Mouse (Mus musculus) midbrain, embryonic 11.5 days (tissue): ENCODE measurements around the gene Sec14l1. TPM values are rescaled to one million over a fixed set of nuclear protein-coding genes. Genes with fewer than 3 reads are reported as not detected.
A peak's percentile ranks its signal among the peaks of the same experiment; 100 is the strongest.

Experiments
- ATAC-seq: fragments of 200-750 bp; cut with Nextera tagmentation; 2 replicates; pipeline ENCODE4 v1.8.0; 2017; ENCODE audit warnings: moderate TSS enrichment, moderate library complexity; ENCODE audit not compliant: low FRiP score
- DNase-seq: peaks from one replicate; pipeline ENCODE4 v3.0.0; 2015; ENCODE audit warnings: low spot score; ENCODE audit errors: missing footprints
- H3K27ac ChIP-seq: fragments of 300-500 bp; sonication (generic); 2 replicates; pipeline ENCODE4 v1.5.1; 2014; ENCODE audit warnings: low read depth, low read length
- H3K27me3 ChIP-seq: fragments of 300-500 bp; sonication (generic); 2 replicates; pipeline ENCODE4 v1.6.1; 2014; ENCODE audit warnings: mild to moderate bottlenecking, low read length, moderate library complexity, mixed read lengths; ENCODE audit not compliant: control insufficient read depth, insufficient read depth
- H3K36me3 ChIP-seq: fragments of 300-500 bp; sonication (generic); 2 replicates; pipeline ENCODE4 v1.6.1; 2014; ENCODE audit warnings: mild to moderate bottlenecking, low read length, moderate library complexity, mixed read lengths; ENCODE audit not compliant: control insufficient read depth, insufficient read depth
- H3K4me1 ChIP-seq: fragments of 300-500 bp; sonication (generic); 2 replicates; pipeline ENCODE4 v1.6.1; 2014; ENCODE audit warnings: low read length; ENCODE audit not compliant: control insufficient read depth, insufficient read depth
- H3K4me2 ChIP-seq: fragments of 300-500 bp; sonication (generic); 2 replicates; pipeline ENCODE4 v1.6.1; 2014; ENCODE audit warnings: mild to moderate bottlenecking, moderate library complexity
- H3K4me3 ChIP-seq: fragments of 300-500 bp; sonication (generic); 2 replicates; pipeline ENCODE4 v1.5.1; 2014; ENCODE audit warnings: low read depth, low read length
- H3K9ac ChIP-seq: fragments of 300-500 bp; sonication (generic); 2 replicates; pipeline ENCODE4 v1.6.1; 2014; ENCODE audit warnings: low read length
- H3K9me3 ChIP-seq: fragments of 300-500 bp; sonication (generic); 2 replicates; pipeline ENCODE4 v1.6.1; 2016; ENCODE audit warnings: low read length; ENCODE audit not compliant: control insufficient read depth
- WGBS: fragments of 180-500 bp; shearing (Covaris S2); extraction: QIAGEN DNeasy Blood & Tissue Kit; methylation state at CpG from one replicate; pipeline ENCODE4 v1.1.7; 2014; 5-methylcytosine and 5-hydroxymethylcytosine counted together
- polyA plus RNA-seq: library from polyadenylated mRNA; unstranded; fragments of >200 nt; fragmentation: Nextera tagmentation; extraction: Ambion mirVana; gene quantifications from 2 replicates; pipeline ENCODE4 v1.2.1, GENCODE M21; 2014

The Sec14l1 gene
- polyA plus RNA-seq, 1 experiment from 2014 or later, result 36.7 TPM

GRCm38 (mm10) chr11:117118721-117119321 lies 3.9 kb downstream of the Sec14l1 start:
- Histone ChIP-seq H3K27ac (no peak overlapping the region; the same call in 1 of the 2 replicates), H3K4me3 (no peak overlapping the region), H3K9me3 (no peaks in the 10 kb centered on the region), H3K4me1 (peaks cover 39% of the 10 kb centered on the region), H3K9ac (no peak overlapping the region; the same call in 1 of the 2 replicates), H3K27me3 (no peaks in the 10 kb centered on the region), H3K36me3 (no peaks in the 10 kb centered on the region), H3K4me2 (0 out of 2 replicates have a peak overlapping the region, but pooled peaks have one; percentile 6)
- ATAC-seq (no peak), DNase-seq (peak; percentile 86)
- WGBS, result 41% methylated on average over 11 of the region's 11 CpGs

DNA sequence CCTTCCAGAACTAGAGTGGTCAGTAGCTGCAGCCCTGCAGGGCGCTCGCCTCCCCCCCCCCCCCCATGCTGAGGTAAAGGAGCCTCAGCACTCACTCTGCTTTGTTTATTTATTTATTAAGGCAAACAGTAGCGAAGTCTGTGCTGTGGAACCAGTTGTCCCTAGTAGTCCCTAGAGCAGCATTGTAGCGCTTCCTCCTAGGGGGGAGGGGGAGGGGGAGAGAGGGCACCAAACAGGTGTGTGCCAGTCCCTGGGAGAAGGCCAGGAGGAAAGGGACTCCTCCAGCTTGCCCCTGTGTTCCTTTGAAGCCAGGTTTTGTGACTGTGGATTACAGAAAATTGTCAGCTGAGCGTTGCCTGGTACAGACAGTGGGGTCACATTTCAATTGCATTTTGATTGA lies 4.8 kb downstream of the Sec14l1 start:
- no peaks in the 10 kb centered on the region for H3K9me3 ChIP-seq
- WGBS, result 68% methylated on average over 3 of the region's 5 CpGs
- no peaks in the 10 kb centered on the region for H3K36me3 ChIP-seq
- peaks cover 39% of the 10 kb centered on the region for H3K4me1 ChIP-seq
- no peak overlapping the region for H3K27ac ChIP-seq
- no peak overlapping the region for H3K4me2 ChIP-seq
- H3K4me3 ChIP-seq, result no peak overlapping the region
- DNase-seq (no peak), ATAC-seq (no peak)
- H3K9ac ChIP-seq, result no peak overlapping the region
- no peaks in the 10 kb centered on the region for H3K27me3 ChIP-seq

- H3K9ac ChIP-seq, result 0 out of 2 replicates have a peak overlapping the region, but pooled peaks have one; percentile 21
- WGBS, result 54% methylated on average over 20 of the region's 20 CpGs
- H3K9me3 ChIP-seq, result no peaks in the 10 kb centered on the region
- DNase-seq, result no peak
- 0 out of 2 replicates have a peak overlapping the region, but pooled peaks have one; percentile 7 for H3K27ac ChIP-seq
- no peaks in the 10 kb centered on the region for H3K27me3 ChIP-seq
- H3K4me2 ChIP-seq, result no peak overlapping the region
- no peaks in the 10 kb centered on the region for H3K36me3 ChIP-seq
- H3K4me3 ChIP-seq, result no peak overlapping the region
- H3K4me1 ChIP-seq, result peaks cover 39% of the 10 kb centered on the region
- ATAC-seq, result no peak
These were observed 5.6 kb downstream of the Sec14l1 start for GRCm38 (mm10) chr11:117120285-117121163.

DNA sequence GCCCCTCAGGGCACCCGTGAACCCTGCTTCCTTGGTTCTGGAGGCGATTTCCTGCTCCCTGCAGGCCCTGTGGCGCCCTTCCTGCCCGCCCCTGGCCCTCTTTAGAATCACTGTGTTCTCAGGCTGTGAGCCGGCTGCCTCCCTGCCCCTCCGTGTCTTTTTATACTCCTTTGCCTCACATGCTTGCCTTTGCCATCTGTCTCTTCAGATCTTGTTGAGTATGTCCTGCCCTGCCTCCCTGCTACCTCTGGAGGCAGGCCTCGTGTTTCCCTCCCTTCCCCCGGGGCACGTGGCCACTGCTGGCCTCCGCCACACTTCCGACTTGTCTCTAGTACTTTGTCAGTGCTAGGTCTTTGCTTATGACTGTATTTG lies 6.2 kb downstream of the Sec14l1 start:
- DNase-seq, result no peak
- no peak overlapping the region for H3K4me3 ChIP-seq
- H3K9me3 ChIP-seq, result no peaks in the 10 kb centered on the region
- no peak for ATAC-seq
- peaks cover 35% of the 10 kb centered on the region for H3K4me1 ChIP-seq
- H3K27me3 ChIP-seq, result no peaks in the 10 kb centered on the region
- no peak overlapping the region for H3K4me2 ChIP-seq
- no peaks in the 10 kb centered on the region for H3K36me3 ChIP-seq
- H3K27ac ChIP-seq, result 0 out of 2 replicates have a peak overlapping the region, but pooled peaks have one; percentile 7
- H3K9ac ChIP-seq, result 0 out of 2 replicates have a peak overlapping the region, but pooled peaks have one; percentile 21
- 49% methylated on average over 11 of the region's 11 CpGs for WGBS

DNA sequence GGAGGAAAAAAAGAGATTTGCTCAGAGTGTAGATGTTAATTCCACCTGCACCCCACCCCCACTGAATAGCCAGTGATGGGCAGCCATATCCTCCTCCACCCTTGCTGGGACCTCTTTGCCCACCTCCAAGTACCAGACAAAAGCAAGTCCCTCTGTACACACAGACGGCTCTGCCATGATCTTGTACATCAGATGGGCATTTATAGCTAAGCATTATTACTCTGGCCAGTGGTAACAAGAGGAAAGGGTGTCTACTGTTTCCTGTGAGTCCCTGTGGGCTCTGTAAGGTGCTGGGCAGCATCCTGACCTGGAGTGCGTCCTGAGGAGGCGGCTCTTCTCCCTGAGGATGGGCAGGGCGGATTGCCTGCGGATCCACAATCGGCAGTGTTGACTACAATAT lies 7.0 kb downstream of the Sec14l1 start:
- no peak for DNase-seq
- ATAC-seq, result no peak
- Histone ChIP-seq H3K9me3 (no peaks in the 10 kb centered on the region), H3K4me1 (peaks cover 29% of the 10 kb centered on the region), H3K4me3 (no peak overlapping the region), H3K27ac (no peak overlapping the region), H3K4me2 (no peak overlapping the region), H3K27me3 (no peaks in the 10 kb centered on the region), H3K36me3 (no peaks in the 10 kb centered on the region), H3K9ac (no peak overlapping the region)
- 92% methylated on average over 6 of the region's 6 CpGs for WGBS

DNA sequence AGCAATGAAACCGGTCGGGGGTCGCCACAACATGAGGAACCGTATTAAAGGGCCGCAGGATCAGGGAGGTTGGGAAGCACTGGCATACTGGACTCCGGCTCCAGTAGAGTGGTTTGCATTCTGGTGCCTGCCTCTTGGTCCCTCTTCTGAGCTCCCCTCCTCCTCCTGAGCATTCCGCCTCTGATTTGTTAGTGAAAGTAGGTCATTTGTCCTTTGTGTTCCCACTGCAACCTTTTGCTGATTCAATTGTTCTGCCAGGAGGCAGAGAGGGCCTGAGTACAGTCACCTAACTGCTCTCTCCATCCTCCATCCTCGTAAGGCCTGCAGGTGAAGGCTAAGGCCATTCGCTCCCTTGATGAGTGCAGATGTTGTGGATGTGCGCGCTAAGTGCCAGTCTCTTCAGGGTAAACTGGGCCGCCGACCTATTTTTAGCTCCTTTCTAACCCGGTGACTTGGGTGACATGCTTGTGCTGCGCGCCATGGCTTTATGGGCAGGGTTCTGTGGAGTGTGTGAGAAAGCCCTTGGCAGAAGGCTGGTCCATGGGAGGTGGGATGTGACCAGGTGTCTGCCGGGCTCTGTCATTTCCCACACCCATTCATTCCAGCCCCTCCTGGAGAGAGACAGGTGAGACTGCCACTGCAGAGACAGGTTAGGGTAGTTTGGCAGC lies 8.6 kb downstream of the Sec14l1 start:
- H3K27ac ChIP-seq, result no peak overlapping the region
- 90% methylated on average over 17 of the region's 17 CpGs for whole genome bisulfite sequencing

DNA sequence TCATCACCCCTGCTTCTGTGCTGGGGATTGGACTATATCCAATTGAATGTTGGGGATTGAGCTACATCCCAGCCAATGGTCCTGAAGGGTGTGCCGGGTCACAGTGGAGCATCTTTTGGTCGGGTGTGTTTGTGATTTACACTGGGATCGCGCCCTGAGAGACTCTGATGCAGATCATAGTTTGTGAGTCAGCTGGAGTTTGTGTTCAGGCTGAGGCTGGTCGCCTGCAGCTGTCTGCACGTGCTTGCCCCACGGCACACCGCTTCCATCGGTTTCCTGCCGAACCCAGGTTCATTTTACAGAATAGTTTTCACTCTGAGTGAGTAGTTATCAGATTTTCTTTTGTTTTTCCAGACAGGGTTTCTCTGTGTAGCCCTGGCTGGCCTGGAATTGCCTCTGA lies 9.6 kb downstream of the Sec14l1 start:
- Histone ChIP-seq H3K4me1 (peaks cover 28% of the 10 kb centered on the region), H3K9me3 (no peaks in the 10 kb centered on the region), H3K27me3 (no peaks in the 10 kb centered on the region), H3K9ac (no peak overlapping the region), H3K27ac (no peak overlapping the region), H3K4me2 (no peak overlapping the region), H3K4me3 (no peak overlapping the region), H3K36me3 (no peaks in the 10 kb centered on the region)
- DNase-seq (no peak), ATAC-seq (no peak)
- 77% methylated on average over 10 of the region's 10 CpGs for WGBS

More for the DNA sequence above, 8.6 kb downstream of the Sec14l1 start:
- Histone ChIP-seq H3K9me3 (no peaks in the 10 kb centered on the region), H3K9ac (no peak overlapping the region), H3K4me3 (no peak overlapping the region), H3K4me2 (no peak overlapping the region), H3K36me3 (no peaks in the 10 kb centered on the region), H3K27me3 (no peaks in the 10 kb centered on the region), H3K4me1 (peaks cover 30% of the 10 kb centered on the region)
- no peak for DNase-seq
- ATAC-seq, result no peak

DNA sequence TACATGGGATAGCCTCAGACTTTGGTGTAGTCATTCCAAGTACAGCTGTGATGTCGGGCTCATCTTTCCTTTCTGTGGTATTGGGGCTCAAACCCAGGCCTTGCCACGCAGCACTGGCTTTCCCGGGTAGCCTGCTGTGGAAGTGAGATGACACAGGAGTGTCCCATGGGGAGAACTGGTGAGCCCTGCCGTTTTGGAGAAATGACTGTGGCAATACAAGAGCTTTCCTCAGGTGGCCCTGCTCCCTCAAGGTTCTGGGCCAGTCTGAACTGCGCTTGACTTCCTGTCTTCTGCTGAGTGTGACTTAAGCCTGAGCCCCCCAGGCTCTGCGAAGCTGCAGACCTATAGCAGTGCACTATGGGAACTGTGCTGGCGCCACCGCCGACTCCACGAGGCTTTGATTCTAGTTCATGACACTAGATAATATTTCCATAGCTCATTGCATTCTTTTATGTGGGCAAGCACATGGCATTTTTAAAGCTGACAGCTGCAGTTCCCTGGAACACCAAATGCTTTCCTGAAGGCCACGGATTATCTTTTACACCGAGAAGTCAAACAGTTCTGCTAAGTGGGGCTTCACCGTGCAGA lies 12.4 kb downstream of the Sec14l1 start:
- Histone ChIP-seq H3K9me3 (no peaks in the 10 kb centered on the region), H3K4me1 (peaks cover 31% of the 10 kb centered on the region)
- no peak for ATAC-seq

More for the DNA sequence above, 12.4 kb downstream of the Sec14l1 start:
- no peak for DNase-seq
- Histone ChIP-seq H3K9ac (no peak overlapping the region), H3K27ac (peak overlapping the region; percentile 38; the same call in 1 of the 2 replicates), H3K27me3 (no peaks in the 10 kb centered on the region), H3K36me3 (no peaks in the 10 kb centered on the region), H3K4me2 (no peak overlapping the region), H3K4me3 (no peak overlapping the region)
- WGBS, result 75% methylated on average over 13 of the region's 13 CpGs
